8 mouse cellular contexts compared by ENCODE assay signal in the genomic region with DNA sequence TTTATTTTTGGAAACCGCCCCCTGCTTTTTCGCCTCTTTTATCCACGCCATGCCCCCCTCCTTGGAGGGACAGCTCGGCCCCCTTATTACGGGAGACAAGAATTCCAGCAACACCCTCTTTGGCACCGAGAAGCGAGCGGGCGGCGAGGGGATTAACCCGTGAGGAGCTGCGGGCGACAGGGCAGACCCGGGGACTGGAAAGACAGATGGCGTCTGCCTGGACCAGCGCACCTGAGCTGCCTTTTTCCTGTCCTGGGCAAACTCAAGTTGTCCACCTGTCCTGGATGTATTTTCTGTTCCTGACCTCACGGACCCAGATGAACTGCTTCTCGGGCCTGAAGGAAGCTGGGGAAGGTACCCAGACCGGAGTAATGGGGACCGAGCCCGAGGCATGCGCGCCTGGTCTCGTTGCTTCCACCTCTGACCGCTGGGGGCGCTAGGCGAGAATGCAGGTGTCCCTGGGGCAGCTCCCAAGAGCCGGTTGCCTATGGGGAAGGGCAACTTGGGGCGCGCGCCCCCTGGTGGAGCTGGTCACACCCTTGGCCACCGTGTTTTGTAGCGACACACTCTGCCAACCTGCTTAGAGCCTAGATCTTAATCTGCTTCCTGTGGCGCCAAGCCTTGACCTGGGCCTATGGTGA. TPM values are rescaled to one million over a fixed set of nuclear protein-coding genes. Genes with fewer than 3 reads are reported as not detected.
DNase-seq lines count a peak whose midpoint lies in the region; ATAC-seq and TF ChIP-seq lines count a peak whose summit lies in the region.

Gene Ltbp2, minus strand, starts transcription at position 52 of the 641 bp plus-strand sequence.

- no peak within 1 kb of the TSS for H3K27ac ChIP-seq in ES-E14 (ENCODE audit: insufficient read depth, low read depth, low read length, poor library complexity, severe bottlenecking)
- H3K27ac ChIP-seq in cerebellum, adult 2 months (ENCODE audit: insufficient read depth, low read length) = peak within 1 kb of the TSS; percentile 22
- H3K27ac ChIP-seq in lung, embryonic 15.5 days = no peak within 1 kb of the TSS

- H3K9me3 ChIP-seq in ES-E14 (ENCODE audit: control insufficient read depth, insufficient read depth, low read depth, low read length) = no peaks in the 10 kb centered on the region
- H3K9me3 ChIP-seq in lung, embryonic 15.5 days = no peaks in the 10 kb centered on the region

- peak; percentile 55 for ATAC-seq in lung, embryonic 15.5 days (ENCODE audit: borderline replicate concordance, extremely low read depth, low FRiP score, low TSS enrichment)

- H3K36me3 ChIP-seq in ES-E14 (ENCODE audit: control insufficient read depth, insufficient read depth, low read length, poor library complexity, severe bottlenecking) = no peaks in the 10 kb centered on the region
- no peaks in the 10 kb centered on the region for H3K36me3 ChIP-seq in lung, embryonic 15.5 days

- peak within 1 kb of the TSS; percentile 68 for H3K4me2 ChIP-seq in lung, embryonic 15.5 days

- peak within 1 kb of the TSS; percentile 65 to 76 for H3K4me3 ChIP-seq in ES-E14 (ENCODE audit: insufficient read depth in 1 of 2, low read depth in 1 of 2, low read length in 2 of 2, poor library complexity in 1 of 2, severe bottlenecking in 1 of 2)
- H3K4me3 ChIP-seq in cerebellum, adult 2 months (replicated peaks; ENCODE audit: insufficient read depth, low read depth, low read length) = peak within 1 kb of the TSS; percentile 69
- peak within 1 kb of the TSS; percentile 46 for H3K4me3 ChIP-seq in lung, embryonic 15.5 days

- H3K4me1 ChIP-seq in ES-E14 (ENCODE audit: control insufficient read depth in 2 of 2, insufficient read depth in 2 of 2, low read length in 2 of 2, poor library complexity in 1 of 2) = 0 out of 4 replicates have a peak, but pooled peaks cover 0 to 2% of the 10 kb centered on the region in 2 experiments
- peaks cover 16% of the 10 kb centered on the region for H3K4me1 ChIP-seq in cerebellum, adult 2 months (ENCODE audit: control insufficient read depth, insufficient read depth, low read length)
- peaks cover 19% of the 10 kb centered on the region for H3K4me1 ChIP-seq in lung, embryonic 15.5 days

- peak; percentile 93 for DNase-seq in ES-E14 (ENCODE audit: low read depth, low spot score)
- DNase-seq in cerebellum, adult 2 months = peak; percentile 83 to 90
- DNase-seq in forelimb bud, embryonic 11.5 days (ENCODE audit: low read depth, low spot score) = peak; percentile 72
- peak; percentile 91 for DNase-seq in heart, postnatal 4 days
- DNase-seq in layer of hippocampus, adult 8-10 months (ENCODE audit: low spot score in 2 of 2) = peak; percentile 28 to 63
- peak; percentile 56 for DNase-seq in ovary, adult 18-20 months (ENCODE audit: low spot score)
- DNase-seq in thymus, postnatal 0 days (ENCODE audit: low spot score) = peak; percentile 90

- TF ChIP-seq CTCF in cerebellum, adult 2 months (IDR thresholded peaks at IDR 0.05; ENCODE audit: borderline replicate concordance, insufficient read depth, low read depth, low read length) = peak; percentile 95

- WGBS in cerebellum, adult 2 months = 3% methylated on average over 34 of the region's 34 CpGs
- WGBS in lung, embryonic 15.5 days = 1% methylated on average over 34 of the region's 34 CpGs

- in situ Hi-C loops in ES-E14 (cut with MboI; ENCODE audit: low sequenced_read_pairs in 2 of 2, unreplicated experiment in 2 of 2) = no loop called here

- H3K27me3 ChIP-seq in cerebellum, adult 2 months (ENCODE audit: control insufficient read depth, insufficient read depth, low read length) = no peaks in the 10 kb centered on the region
- peaks cover 69% of the 10 kb centered on the region for H3K27me3 ChIP-seq in lung, embryonic 15.5 days

- no peak for TF ChIP-seq POLR2A in cerebellum, adult 2 months (IDR thresholded peaks at IDR 0.05; ENCODE audit: borderline replicate concordance, insufficient read depth, low read length)

- peak within 1 kb of the TSS; percentile 42 for H3K9ac ChIP-seq in ES-E14 (ENCODE audit: insufficient read depth, low read depth, low read length, poor library complexity, severe bottlenecking)
- H3K9ac ChIP-seq in lung, embryonic 15.5 days = peak within 1 kb of the TSS; percentile 33

TF ChIP-seq in ES-E14, 5 proteins besides CTCF, POLR2A, EP300 and RAD21:
- TF ChIP-seq MAFK (IDR thresholded peaks at IDR 0.05; ENCODE audit: insufficient read depth, low read depth, low read length) (no peak), ZC3H11A (IDR thresholded peaks at IDR 0.05; ENCODE audit: borderline replicate concordance, low read depth, low read length) (0 out of 2 replicates have a peak, but pooled peaks have one; percentile 6), CHD2 (IDR thresholded peaks at IDR 0.05; ENCODE audit: low read depth, low read length) (no peak), ZNF384 (IDR thresholded peaks at IDR 0.05; ENCODE audit: low read depth, low read length) (no peak), HCFC1 (IDR thresholded peaks at IDR 0.05; ENCODE audit: borderline replicate concordance, insufficient read depth, low read length) (peak; percentile 64)

RNA-seq across cellular contexts. Expression of gene Ltbp2, which starts in this region (rescaled TPM):
- 1.8 and 2.7 TPM in 2 replicates for total RNA-seq in ES-E14 (2012; rRNA removed)
- 18.2 and 25.0 TPM in 2 replicates for polyA plus RNA-seq in cerebellum, adult 2 months (2012; rRNA removed)
- total RNA-seq in heart, postnatal 4 days (2021) = 1 to 10 TPM; 7.6 to 8.9 TPM
- under 1 TPM in 3 of 4 experiments, not detected in 1; 0.20 to 0.33 (median 0.25) TPM for total RNA-seq in layer of hippocampus, adult 8-10 months (2022)
- 12.8 and 15.1 TPM in 2 replicates for polyA plus RNA-seq in lung, embryonic 15.5 days (2015; fragmentation: Nextera tagmentation; extraction: Ambion mirVana)
- polyA plus RNA-seq in thymus, postnatal 0 days (2015; fragmentation: Nextera tagmentation; extraction: Ambion mirVana) = 0.72 and 1.0 TPM in 2 replicates

Comparison
In these comparisons a context has a peak if more than half of its experiments do, and no peak if none do; other contexts are left out.
1. Peak in DNase-seq in layer of hippocampus, adult 8-10 months; RNA of the gene not detected or under 1 TPM.